Mouse (Mus musculus): ENCODE measurements around the gene Wbp2.

Wbp2 gene

GRCm38 (mm10) chr11:116064187-116064867 lies 22.5 kb downstream of the Wbp2 start:
- no peak for DNase-seq (ENCODE audit: low read depth in 2 of 2, low spot score in 2 of 2)

- no peak for DNase-seq (ENCODE audit: low read depth in 2 of 2, low spot score in 2 of 2)
Observed at GRCm38 (mm10) chr11:116063562-116063961, 23.2 kb downstream of the Wbp2 start.

- no peak for DNase-seq (ENCODE audit: low read depth in 2 of 2, low spot score in 2 of 2)
Observed at GRCm38 (mm10) chr11:116062521-116062920, 24.3 kb downstream of the Wbp2 start.

GRCm38 (mm10) chr11:116061641-116062415 lies 25.0 kb downstream of the Wbp2 start:
- no peak for DNase-seq (ENCODE audit: low read depth in 2 of 2, low spot score in 2 of 2)

- no peak for DNase-seq (ENCODE audit: low read depth in 2 of 2, low spot score in 2 of 2)
Observed at GRCm38 (mm10) chr11:116060596-116060995, 26.2 kb downstream of the Wbp2 start.

- no peak for DNase-seq (ENCODE audit: low read depth in 2 of 2, low spot score in 2 of 2)
Observed at GRCm38 (mm10) chr11:116059691-116060025, 27.1 kb downstream of the Wbp2 start.

GRCm38 (mm10) chr11:116058868-116059690 lies 27.7 kb downstream of the Wbp2 start:
- no peak for DNase-seq (ENCODE audit: low read depth in 2 of 2, low spot score in 2 of 2)

- DNase-seq (ENCODE audit: low read depth in 2 of 2, low spot score in 2 of 2) = no peak
Observed at GRCm38 (mm10) chr11:116058022-116058614, 28.7 kb downstream of the Wbp2 start.

GRCm38 (mm10) chr11:116057237-116057881 lies 29.4 kb downstream of the Wbp2 start:
- DNase-seq (ENCODE audit: low read depth in 2 of 2, low spot score in 2 of 2) = no peak

- DNase-seq (ENCODE audit: low read depth in 2 of 2, low spot score in 2 of 2) = no peak
Observed at GRCm38 (mm10) chr11:116055873-116056272, 30.9 kb downstream of the Wbp2 start.

GRCm38 (mm10) chr11:116053510-116054229 lies 33.1 kb downstream of the Wbp2 start:
- no peak for DNase-seq (ENCODE audit: low read depth in 2 of 2, low spot score in 2 of 2)

- no peak for DNase-seq (ENCODE audit: low read depth in 2 of 2, low spot score in 2 of 2)
Observed at GRCm38 (mm10) chr11:116050196-116050595, 36.6 kb downstream of the Wbp2 start.

- no peak for DNase-seq (ENCODE audit: low read depth in 2 of 2, low spot score in 2 of 2)
Observed at GRCm38 (mm10) chr11:116049610-116050009, 37.2 kb downstream of the Wbp2 start.

- no peak for DNase-seq (ENCODE audit: low read depth in 2 of 2, low spot score in 2 of 2)
Observed at GRCm38 (mm10) chr11:116045173-116045572, 41.6 kb downstream of the Wbp2 start.

- no peak for DNase-seq (ENCODE audit: low read depth in 2 of 2, low spot score in 2 of 2)
Observed at GRCm38 (mm10) chr11:116043286-116043685, 43.5 kb downstream of the Wbp2 start.

- no peak for DNase-seq (ENCODE audit: low read depth in 2 of 2, low spot score in 2 of 2)
Observed at GRCm38 (mm10) chr11:116042372-116043138, 44.2 kb downstream of the Wbp2 start.

- DNase-seq (ENCODE audit: low read depth in 2 of 2, low spot score in 2 of 2) = no peak
Observed at GRCm38 (mm10) chr11:116041833-116042232, 45.0 kb downstream of the Wbp2 start.

GRCm38 (mm10) chr11:116040593-116040992 lies 46.2 kb downstream of the Wbp2 start:
- DNase-seq (ENCODE audit: low read depth in 2 of 2, low spot score in 2 of 2) = no peak

- DNase-seq (ENCODE audit: low read depth in 2 of 2, low spot score in 2 of 2) = no peak
Observed at GRCm38 (mm10) chr11:116037826-116038225, 49.0 kb downstream of the Wbp2 start.

- no peak for DNase-seq (ENCODE audit: low read depth in 2 of 2, low spot score in 2 of 2)
Observed at GRCm38 (mm10) chr11:116036671-116037070, 50.1 kb downstream of the Wbp2 start.

All from CD8-positive naive resting alpha-beta T cell, adult 2 months (primary cell).